Mouse (Mus musculus) CH12.LX (cell line): ENCODE measurements around the gene Prkg1. TPM values are rescaled to one million over a fixed set of nuclear protein-coding genes. Genes with fewer than 3 reads are reported as not detected.

Experiments used
- DNase-seq: peaks from one replicate; pipeline ENCODE4 v3.0.0-alpha.2; 2013; ENCODE audit errors: extremely low read depth
- H3K27ac ChIP-seq: 2 replicates; pipeline ENCODE4 v1.5.1; 2012; ENCODE audit warnings: low read depth, mild to moderate bottlenecking, control low read depth, moderate library complexity; ENCODE audit not compliant: insufficient read depth
- H3K27me3 ChIP-seq: replicated peaks from 2 replicates; pipeline ENCODE3; 2012; ENCODE audit warnings: inconsistent platforms
- H3K36me3 ChIP-seq, 2 experiments: replicated peaks in 1 of 2; 2 replicates each; pipeline versions ENCODE3 to v1.6.1; 2012; ENCODE audit warnings: inconsistent platforms in 1 of 2, low read length in 1 of 2, mild to moderate bottlenecking in 1 of 2, mixed read lengths in 1 of 2, moderate library complexity in 1 of 2; ENCODE audit not compliant: control insufficient read depth in 1 of 2, insufficient read depth in 1 of 2
- H3K4me1 ChIP-seq, 2 experiments: 2 replicates each; pipeline ENCODE4 v1.6.1; 2012; ENCODE audit warnings: inconsistent platforms in 1 of 2, moderate library complexity in 1 of 2; ENCODE audit not compliant: insufficient read depth in 2 of 2, control insufficient read depth in 1 of 2
- H3K4me2 ChIP-seq: 2 replicates; pipeline ENCODE4 v1.6.1; 2012; ENCODE audit warnings: low read depth, mild to moderate bottlenecking, control low read depth; ENCODE audit not compliant: poor library complexity, insufficient read depth, severe bottlenecking
- H3K4me3 ChIP-seq, 3 experiments: fragments of 150-350 bp in 1 of 3; sonication (generic) in 1 of 3; replicated peaks in 1 of 3; 2 replicates each; pipeline versions ENCODE3 to v1.5.1; 2011 to 2012; ENCODE audit warnings: low read depth in 2 of 3, low read length in 2 of 3, mild to moderate bottlenecking in 2 of 3, moderate library complexity in 2 of 3, control low read depth in 1 of 3, improper control_type of control experiment in 1 of 3, inconsistent platforms in 1 of 3, mixed read lengths in 1 of 3; ENCODE audit not compliant: poor library complexity in 1 of 3
- H3K79me2 ChIP-seq: replicated peaks from 2 replicates; pipeline ENCODE4 v1.6.1; 2012; ENCODE audit warnings: mild to moderate bottlenecking, moderate library complexity; ENCODE audit not compliant: control insufficient read depth, poor library complexity, insufficient read depth, severe bottlenecking; ENCODE audit errors: extremely low read depth
- H3K9ac ChIP-seq: 2 replicates; pipeline ENCODE4 v1.6.1; 2012; ENCODE audit warnings: low read depth, mild to moderate bottlenecking, control low read depth, moderate library complexity; ENCODE audit not compliant: insufficient read depth
- H3K9me3 ChIP-seq: replicated peaks from 2 replicates; pipeline ENCODE3; 2012; ENCODE audit warnings: low read length, inconsistent platforms, mixed read lengths
- BHLHE40 ChIP-seq: IDR thresholded peaks from 2 replicates; pipeline ENCODE4 v1.6.1; 2011; ENCODE audit warnings: mild to moderate bottlenecking, low read depth, low read length, improper control_type of control experiment
- CTCF ChIP-seq, 2 experiments: IDR thresholded peaks in 1 of 2; conservative IDR thresholded peaks in 1 of 2; 2 replicates each; pipeline ENCODE4 v1.5.1; 2011 to 2012; ENCODE audit warnings: low read depth in 2 of 2, low read length in 2 of 2, improper control_type of control experiment in 1 of 2, inconsistent platforms in 1 of 2, mild to moderate bottlenecking in 1 of 2, moderate library complexity in 1 of 2
- ELF1 ChIP-seq: IDR thresholded peaks from 2 replicates; pipeline ENCODE4 v1.6.1; 2014; ENCODE audit warnings: low read depth, mild to moderate bottlenecking, inconsistent platforms, low read length, improper control_type of control experiment
- ETS1 ChIP-seq: conservative IDR thresholded peaks from 2 replicates; pipeline ENCODE4 v1.6.1; 2012; ENCODE audit warnings: low read depth, mild to moderate bottlenecking, inconsistent platforms, low read length, improper control_type of control experiment, moderate library complexity
- GABPA ChIP-seq: IDR thresholded peaks from 2 replicates; pipeline ENCODE4 v1.6.1; 2012; ENCODE audit warnings: low read depth, low read length, improper control_type of control experiment, inconsistent platforms; ENCODE audit not compliant: insufficient replicate concordance
- IRF4 ChIP-seq: IDR thresholded peaks from 2 replicates; pipeline ENCODE4 v1.6.1; 2014; ENCODE audit warnings: low read depth, mild to moderate bottlenecking, inconsistent platforms, low read length, improper control_type of control experiment
- KAT2A ChIP-seq: IDR thresholded peaks from 2 replicates; pipeline ENCODE4 v1.6.1; 2012; ENCODE audit warnings: low read length, improper control_type of control experiment, inconsistent platforms; ENCODE audit not compliant: insufficient replicate concordance
- MAX ChIP-seq: IDR thresholded peaks from 2 replicates; pipeline ENCODE4 v1.6.1; 2011; ENCODE audit warnings: low read length, improper control_type of control experiment
- MEF2A ChIP-seq: IDR thresholded peaks from 2 replicates; pipeline ENCODE4 v1.6.1; 2014; ENCODE audit warnings: low read depth, mild to moderate bottlenecking, inconsistent platforms, low read length, improper control_type of control experiment, borderline replicate concordance
- MYC ChIP-seq: IDR thresholded peaks from 2 replicates; pipeline ENCODE4 v1.6.1; 2011; ENCODE audit warnings: low read depth, mild to moderate bottlenecking, improper control_type of control experiment, low read length
- NELFE ChIP-seq: IDR thresholded peaks from 2 replicates; pipeline ENCODE4 v1.6.1; 2011; ENCODE audit warnings: low read depth, low read length, improper control_type of control experiment
- NRF1 ChIP-seq: IDR thresholded peaks from 2 replicates; pipeline ENCODE4 v1.6.1; 2014; ENCODE audit warnings: low read depth, mild to moderate bottlenecking, inconsistent platforms, low read length, improper control_type of control experiment, moderate library complexity
- PAX5 ChIP-seq: IDR thresholded peaks from 2 replicates; pipeline ENCODE4 v1.6.1; 2012; ENCODE audit warnings: low read length, inconsistent platforms, mixed read lengths
- POLR2A ChIP-seq: IDR thresholded peaks from 2 replicates; pipeline ENCODE4 v1.6.1; 2011; ENCODE audit warnings: low read depth, mild to moderate bottlenecking, improper control_type of control experiment, low read length
- RAD21 ChIP-seq: IDR thresholded peaks from 2 replicates; pipeline ENCODE4 v1.6.1; 2011; ENCODE audit warnings: low read depth, mild to moderate bottlenecking, low read length, improper control_type of control experiment, moderate library complexity
- SIN3A ChIP-seq: IDR thresholded peaks from 2 replicates; pipeline ENCODE4 v1.6.1; 2012; ENCODE audit warnings: low read length, improper control_type of control experiment, inconsistent platforms
- SMC3 ChIP-seq: IDR thresholded peaks from 2 replicates; pipeline ENCODE4 v1.6.1; 2011; ENCODE audit warnings: low read depth, low read length, improper control_type of control experiment
- TBP ChIP-seq: conservative IDR thresholded peaks from 2 replicates; pipeline ENCODE4 v1.6.1; 2011; ENCODE audit warnings: low read depth, low read length, improper control_type of control experiment
- USF2 ChIP-seq: conservative IDR thresholded peaks from 2 replicates; pipeline ENCODE4 v1.6.1; 2011; ENCODE audit warnings: low read depth, low read length, improper control_type of control experiment
- ZC3H11A ChIP-seq: IDR thresholded peaks from 2 replicates; pipeline ENCODE4 v1.6.1; 2012; ENCODE audit warnings: low read depth, mild to moderate bottlenecking, inconsistent platforms, low read length, improper control_type of control experiment
- ZKSCAN1 ChIP-seq: IDR thresholded peaks from 2 replicates; pipeline ENCODE4 v1.6.1; 2012; ENCODE audit warnings: low read depth, inconsistent platforms, low read length, improper control_type of control experiment, borderline replicate concordance
- ZMIZ1 ChIP-seq: IDR thresholded peaks from 2 replicates; pipeline ENCODE4 v1.6.1; 2012; ENCODE audit warnings: low read depth, mild to moderate bottlenecking, inconsistent platforms, low read length, improper control_type of control experiment
- dilution Hi-C: fragments of 300-500 bp; cut with MboI; formaldehyde crosslinking; loops from 2 replicates; pipeline ENCODE4 v1.14.3; 2020; ENCODE audit warnings: low sequenced_read_pairs; ENCODE audit not compliant: extremely low pct_unique_long_range_greater_than_20kb, extremely low pct_ligation_motif_present
- in situ Hi-C: fragments of 300-500 bp; cut with MboI; formaldehyde crosslinking; loops from 3 replicates; pipeline ENCODE4 v1.14.3; 2019; ENCODE audit warnings: low sequenced_read_pairs, low pct_ligation_motif_present, low pct_unique_long_range_greater_than_20kb, mixed read lengths
- polyA plus RNA-seq: library from polyadenylated mRNA; unstranded; fragments of >175 nt; gene quantifications from 2 replicates; pipeline ENCODE4 v1.2.1, GENCODE M21; 2012; ENCODE audit warnings: low read depth; ENCODE audit not compliant: insufficient read length
- total RNA-seq, 2 experiments: library from RNA; depleted of rRNA; stranded (reverse); fragments of 300-350 nt in 1 of 2; fragments of >200 nt in 1 of 2; gene quantifications; 2 replicates each; pipeline ENCODE4 v1.2.3; 2012 to 2014

Prkg1 gene
- total and polyA plus RNA-seq, 3 experiments: not detected

DNA sequence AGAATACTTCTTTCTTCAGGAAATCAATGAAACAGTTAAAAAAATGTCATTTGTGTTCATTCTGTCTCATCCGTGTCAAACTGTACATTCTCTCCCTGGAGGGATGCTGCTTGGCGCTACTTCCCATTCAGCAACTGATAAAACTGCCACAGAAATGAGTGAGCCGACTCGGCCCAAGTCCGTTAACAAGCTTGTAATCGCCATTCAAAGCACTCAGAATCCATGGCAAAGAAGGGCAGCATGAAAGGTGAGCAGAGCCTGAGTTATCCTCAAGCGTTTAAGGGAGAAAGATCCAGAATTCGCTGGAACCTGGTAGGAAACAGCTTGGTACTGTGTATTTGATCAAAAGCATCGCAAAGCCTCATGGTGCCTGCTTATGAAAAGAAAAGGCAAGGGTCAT, 339.6 kb downstream of the Prkg1 start:
- in situ Hi-C loops: no loop called here
- no peak overlapping the region for H3K27ac ChIP-seq
- H3K4me2 ChIP-seq: no peak overlapping the region
- peaks cover 2% of the 10 kb centered on the region for H3K9me3 ChIP-seq
- H3K27me3 ChIP-seq: no peaks in the 10 kb centered on the region
- H3K79me2 ChIP-seq: no peaks in the 10 kb centered on the region
- dilution Hi-C loops: no loop called here
- no peaks in the 10 kb centered on the region for H3K36me3 ChIP-seq
- H3K9ac ChIP-seq: no peak overlapping the region
- H3K4me3 ChIP-seq: no peak overlapping the region
- no peak for TF ChIP-seq RAD21
- TF ChIP-seq POLR2A: no peak
- no peak for TF ChIP-seq KAT2A
- no peak for TF ChIP-seq USF2
- TF ChIP-seq IRF4: no peak
- TF ChIP-seq MAX: no peak
- TF ChIP-seq NRF1: no peak
- no peak for TF ChIP-seq TBP
- TF ChIP-seq GABPA: no peak
- TF ChIP-seq SIN3A: no peak
- no peak for TF ChIP-seq SMC3
- no peak for TF ChIP-seq ZC3H11A
- no peak for DNase-seq
- no peaks in the 10 kb centered on the region for H3K4me1 ChIP-seq

DNA sequence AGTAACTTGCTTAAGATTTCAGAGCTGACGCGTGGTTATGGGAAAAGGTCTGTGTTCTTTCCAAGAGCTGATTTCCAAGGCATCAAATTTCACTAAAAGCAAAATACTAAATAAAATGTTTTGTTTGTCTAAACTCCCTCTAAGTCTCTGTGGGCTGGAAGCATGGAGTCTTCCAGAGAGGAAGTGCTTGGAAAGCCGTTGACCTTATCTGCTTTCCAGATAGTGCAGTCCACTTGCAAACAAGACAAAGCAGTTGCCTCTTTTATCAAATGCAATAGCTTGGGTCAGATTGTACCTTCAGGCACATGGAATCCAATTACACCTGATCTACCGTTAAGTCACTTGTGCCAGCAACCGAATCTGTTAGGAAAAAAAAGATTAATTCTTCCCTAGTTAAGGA, 340.5 kb downstream of the Prkg1 start:
- dilution Hi-C loops (no loop called here), in situ Hi-C loops (no loop called here)
- Histone ChIP-seq H3K9ac (no peak overlapping the region), H3K4me1 (no peaks in the 10 kb centered on the region), H3K27ac (no peak overlapping the region), H3K79me2 (no peaks in the 10 kb centered on the region), H3K4me2 (no peak overlapping the region), H3K36me3 (no peaks in the 10 kb centered on the region), H3K9me3 (peaks cover 2% of the 10 kb centered on the region), H3K4me3 (no peak overlapping the region), H3K27me3 (no peaks in the 10 kb centered on the region)
- no peak for DNase-seq
- TF ChIP-seq BHLHE40 (no peak), MYC (no peak), NRF1 (no peak), PAX5 (no peak), MEF2A (no peak), NELFE (no peak), ZMIZ1 (no peak), ETS1 (no peak), USF2 (no peak), ELF1 (no peak), SIN3A (no peak), ZC3H11A (no peak), ZKSCAN1 (no peak), CTCF (conservative IDR thresholded peaks at IDR 0.05 in 1 of 2, IDR thresholded peaks at IDR 0.05 in 1 of 2; ENCODE audit: low read depth in 2 of 2, low read length in 2 of 2) (no peak)
